Mouse (Mus musculus) Patski (cell line): ENCODE results near the gene Rad51ap2. TPM values are rescaled to one million over a fixed set of nuclear protein-coding genes. Genes with fewer than 3 reads are reported as not detected.

Experiments used
- ATAC-seq: fragments of 100-300 bp; one replicate; pipeline ENCODE4 v1.8.0; 2021
- CTCF ChIA-PET: fragments of 350-600 bp; sonication (Branson Sonifier 250); formaldehyde crosslinking; loops from one replicate; lab custom pipeline; 2022; ENCODE audit warnings: inconsistent platforms; lab: Charles Lee
- POLR2A ChIA-PET: fragments of 350-600 bp; sonication (Branson Sonifier 250); formaldehyde crosslinking; loops from one replicate; lab custom pipeline; 2022; ENCODE audit warnings: antibody characterized with exemption, inconsistent platforms; lab: Charles Lee
- DNase-seq: peaks from one replicate; pipeline ENCODE4 v3.0.0-alpha.2; 2011; ENCODE audit warnings: low read depth, low spot score
- H3K27me3 ChIP-seq: fragments of 371-371 bp; one replicate; pipeline ENCODE4 v1.5.1; 2021
- CTCF ChIP-seq: fragments of 100-300 bp; IDR thresholded peaks from one replicate; pipeline ENCODE4 v1.5.1; 2021
- in situ Hi-C: fragments of 300-500 bp; cut with MboI; formaldehyde crosslinking; loops from 3 replicates; pipeline ENCODE4 v1.11.1; 2018; ENCODE audit warnings: low pct_unique_long_range_greater_than_20kb, mixed read lengths
- polyA plus RNA-seq: library from polyadenylated mRNA; unstranded; gene quantifications from one replicate; pipeline ENCODE4 v1.2.3, GENCODE M21; 2021

The Rad51ap2 gene
- not detected for polyA plus RNA-seq

DNA sequence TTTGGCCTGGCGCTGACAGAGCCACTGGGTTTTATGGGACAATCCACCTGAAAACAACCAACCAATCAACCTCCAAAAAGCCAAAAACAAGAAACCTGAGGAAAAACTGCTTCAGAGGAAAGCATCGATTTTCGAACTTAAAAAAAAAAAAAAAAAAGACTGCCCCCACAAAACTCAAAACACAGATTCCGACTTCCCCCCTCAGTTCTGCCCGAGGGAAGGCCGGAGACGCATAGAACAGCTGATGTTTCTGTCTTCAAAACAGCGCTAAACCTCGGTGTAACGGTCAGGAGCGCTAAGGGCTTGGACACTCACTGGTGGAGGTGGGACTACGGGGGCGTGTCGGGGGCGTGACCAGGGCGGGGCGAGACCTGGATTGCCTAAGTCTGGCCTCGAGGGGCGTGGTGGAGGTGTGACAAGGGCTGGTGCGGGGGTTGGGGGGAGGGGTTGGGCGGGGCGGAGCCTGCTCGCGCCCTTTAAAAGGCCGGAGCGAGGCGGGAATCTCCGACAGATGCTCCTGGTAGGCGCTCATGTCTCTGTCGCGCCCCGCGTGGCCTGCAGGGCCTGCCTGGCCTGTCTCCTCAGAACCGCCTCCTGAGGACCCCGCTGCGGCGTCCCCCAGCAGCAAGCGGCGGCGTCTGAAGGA is at the start of gene Rad51ap2:
Gene Rad51ap2 (plus strand): TSS at position 531 of the 646 bp plus-strand sequence.
- ChIA-PET POLR2A (no interaction called here), CTCF (interaction anchor here (1.3 kb wide), 1 partner anchor 18 kb away, joined by 3 read pairs; no protein-coding TSS in a partner anchor)
- in situ Hi-C loops: no loop called here
- peak; percentile 67 for ATAC-seq
- TF ChIP-seq CTCF: no peak
- H3K27me3 ChIP-seq: peaks cover 71% of the 10 kb centered on the region
- DNase-seq: no peak

GRCm38 (mm10) chr12:11407679-11408078 is 48.2 kb upstream of the Rad51ap2 start:
- ChIA-PET POLR2A (no interaction called here), CTCF (no interaction called here)
- in situ Hi-C loops: no loop called here
- ATAC-seq (no peak), DNase-seq (no peak)
- peaks cover 5% of the 10 kb centered on the region for H3K27me3 ChIP-seq
- TF ChIP-seq CTCF: no peak

- ATAC-seq: no peak
- ChIA-PET CTCF (no interaction called here), POLR2A (no interaction called here)
- in situ Hi-C loops: no loop called here
- no peaks in the 10 kb centered on the region for H3K27me3 ChIP-seq
- no peak for TF ChIP-seq CTCF
- no peak for DNase-seq
Observed at GRCm38 (mm10) chr12:11418112-11418511, 37.8 kb upstream of the Rad51ap2 start.

DNA sequence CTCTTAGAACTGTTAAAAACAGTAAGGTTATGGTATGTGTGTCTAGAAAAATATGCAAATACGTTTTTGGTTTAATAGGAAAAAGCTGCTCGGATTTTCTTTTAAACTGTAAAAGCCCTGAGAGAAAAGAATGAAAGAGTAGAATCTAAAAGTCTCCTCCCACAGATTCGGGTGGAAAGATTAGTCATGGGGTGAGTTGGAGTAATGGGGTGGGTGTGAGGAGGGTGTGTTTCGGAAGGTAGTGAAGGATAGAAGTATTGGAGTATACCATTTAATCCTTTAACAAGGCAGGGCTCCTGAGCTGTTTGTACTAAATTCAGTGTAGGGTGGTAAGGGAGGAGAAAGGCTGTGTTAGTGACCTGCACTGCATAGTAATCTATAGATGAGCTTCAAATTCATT is 28.5 kb upstream of the Rad51ap2 start:
- CTCF ChIA-PET: interaction anchor here (1.0 to 1.6 kb wide), 2 partner anchors 8 to 11 kb away, joined by 3 to 4 read pairs; no protein-coding TSS in a partner anchor
- peaks cover 7% of the 10 kb centered on the region for H3K27me3 ChIP-seq
- POLR2A ChIA-PET: no interaction called here
- DNase-seq (no peak), ATAC-seq (no peak)
- in situ Hi-C loops: no loop called here
- no peak for TF ChIP-seq CTCF

DNA sequence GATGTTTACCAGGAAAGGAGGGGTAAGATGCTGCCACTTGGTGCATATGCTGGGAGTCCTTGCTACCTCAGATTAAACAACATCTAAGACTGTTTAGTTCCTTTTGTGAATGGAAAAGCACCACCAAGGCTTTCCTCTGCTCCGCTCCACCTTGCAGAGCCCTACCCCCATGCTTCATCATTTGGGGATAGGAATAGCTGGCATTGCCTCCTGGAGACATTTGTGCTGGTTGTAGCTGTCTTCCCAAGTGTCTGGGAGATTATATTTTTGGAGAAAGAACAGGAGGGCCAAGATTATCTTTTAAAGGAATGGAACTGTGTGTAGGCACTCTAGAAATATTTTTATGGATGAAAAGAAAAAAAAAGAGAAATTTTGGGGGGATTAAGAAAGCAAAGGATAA is 22.8 kb upstream of the Rad51ap2 start:
- ChIA-PET CTCF (no interaction called here), POLR2A (no interaction called here)
- peaks cover 21% of the 10 kb centered on the region for H3K27me3 ChIP-seq
- ATAC-seq (no peak), DNase-seq (no peak)
- in situ Hi-C loops: no loop called here
- no peak for TF ChIP-seq CTCF

DNA sequence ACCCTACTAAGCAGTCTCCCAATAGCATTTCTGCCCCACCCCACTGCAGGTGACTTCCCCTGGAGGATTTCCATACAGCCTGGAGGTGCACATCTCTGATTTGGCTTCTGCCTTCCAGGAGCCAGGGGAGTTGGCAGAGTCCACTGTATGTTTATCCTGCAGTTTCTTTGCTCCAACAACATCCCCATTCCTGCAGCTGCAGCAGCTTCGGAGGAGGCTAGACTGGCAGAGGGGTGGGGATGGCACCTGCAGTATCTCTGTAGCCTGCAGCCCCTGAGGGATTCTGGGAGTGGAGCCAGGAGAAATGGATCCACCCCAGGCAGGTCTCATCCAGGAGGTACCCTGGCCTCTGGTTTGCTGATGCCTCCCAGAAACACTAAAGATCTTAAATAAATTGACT is 22.2 kb upstream of the Rad51ap2 start:
- in situ Hi-C loops: no loop called here
- ATAC-seq: no peak
- no peak for TF ChIP-seq CTCF
- peaks cover 21% of the 10 kb centered on the region for H3K27me3 ChIP-seq
- no peak for DNase-seq
- ChIA-PET POLR2A (no interaction called here), CTCF (no interaction called here)

- ATAC-seq (no peak), DNase-seq (no peak)
- POLR2A ChIA-PET: no interaction called here
- TF ChIP-seq CTCF: no peak
- CTCF ChIA-PET: no interaction called here
- in situ Hi-C loops: no loop called here
- H3K27me3 ChIP-seq: peaks cover 21% of the 10 kb centered on the region
Observed at GRCm38 (mm10) chr12:11434446-11434845, 21.4 kb upstream of the Rad51ap2 start.

GRCm38 (mm10) chr12:11435246-11436022 is 20.4 kb upstream of the Rad51ap2 start:
- DNase-seq (no peak), ATAC-seq (no peak)
- ChIA-PET POLR2A (no interaction called here), CTCF (no interaction called here)
- no peak for TF ChIP-seq CTCF
- in situ Hi-C loops: no loop called here
- H3K27me3 ChIP-seq: peaks cover 20% of the 10 kb centered on the region

DNA sequence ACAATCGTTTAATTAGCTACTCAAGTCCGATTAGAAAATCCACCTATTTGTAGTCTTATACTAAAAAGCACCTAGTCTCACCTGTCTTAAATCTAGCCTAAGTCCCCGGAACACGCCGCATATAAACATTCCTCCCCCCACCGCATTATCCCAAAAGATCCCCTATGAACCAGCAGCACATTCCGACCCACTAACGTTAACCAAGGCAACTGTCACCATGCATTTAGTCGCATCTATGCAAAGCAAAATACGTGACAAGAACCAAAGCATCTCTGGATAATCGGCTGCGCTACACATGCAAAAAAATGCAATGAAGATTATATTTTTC is 19.9 kb upstream of the Rad51ap2 start:
- H3K27me3 ChIP-seq: peaks cover 17% of the 10 kb centered on the region
- ATAC-seq (no peak), DNase-seq (no peak)
- TF ChIP-seq CTCF: no peak
- ChIA-PET CTCF (interaction anchor here (2.0 kb wide), 1 partner anchor 11 kb away, joined by 7 read pairs; no protein-coding TSS in a partner anchor), POLR2A (no interaction called here)
- in situ Hi-C loops: no loop called here

- ChIA-PET POLR2A (no interaction called here), CTCF (interaction anchor here (1.0 to 2.0 kb wide), 3 partner anchors 10 to 34 kb away, joined by 3 to 7 read pairs (median 3); partner anchors contain the start of gene Rad51ap2)
Observed at GRCm38 (mm10) chr12:11436497-11437265, 19.2 kb upstream of the Rad51ap2 start, which contains the start of gene Vsnl1. Gene Vsnl1, minus strand, starts transcription at chr12:11436613.

More at GRCm38 (mm10) chr12:11436497-11437265, 19.2 kb upstream of the Rad51ap2 start, which contains the start of gene Vsnl1:
- DNase-seq: no peak
- ATAC-seq: peak; percentile 54
- no peak for TF ChIP-seq CTCF
- peaks cover 22% of the 10 kb centered on the region for H3K27me3 ChIP-seq
- in situ Hi-C loops: no loop called here
